Mouse (Mus musculus): ENCODE results near the gene Rtn4.
A peak's percentile ranks its signal among the peaks of the same experiment; 100 is the strongest.
"Not testable (repeated sequence)": the region's sequence is repeated elsewhere in the genome, so short reads cannot be mapped to it uniquely, and the experiment has no call there.

Rtn4 gene

GRCm38 (mm10) chr11:29714114-29714513, 21.4 kb downstream of the Rtn4 start:
- no peak for ATAC-seq (ENCODE audit: low TSS enrichment)

GRCm38 (mm10) chr11:29714789-29715188, 22.0 kb downstream of the Rtn4 start:
- ATAC-seq (ENCODE audit: low TSS enrichment) = peak; percentile 41; the same call in 1 of the 2 replicates

GRCm38 (mm10) chr11:29715499-29715898, 22.8 kb downstream of the Rtn4 start:
- no peak for ATAC-seq (ENCODE audit: low TSS enrichment)

GRCm38 (mm10) chr11:29718541-29718940, 25.8 kb downstream of the Rtn4 start:
- peak; percentile 81 for ATAC-seq (ENCODE audit: low TSS enrichment)

GRCm38 (mm10) chr11:29719597-29719996, 26.9 kb downstream of the Rtn4 start:
- ATAC-seq (ENCODE audit: low TSS enrichment) = no peak

GRCm38 (mm10) chr11:29724213-29724612, 31.5 kb downstream of the Rtn4 start:
- no peak for ATAC-seq (ENCODE audit: low TSS enrichment)

- peak; percentile 71 for ATAC-seq (ENCODE audit: low TSS enrichment)
Measured at GRCm38 (mm10) chr11:29725167-29725566, 32.4 kb downstream of the Rtn4 start.

GRCm38 (mm10) chr11:29725610-29726009, 32.9 kb downstream of the Rtn4 start:
- no peak for ATAC-seq (ENCODE audit: low TSS enrichment)

- ATAC-seq (ENCODE audit: low TSS enrichment) = no peak
Measured at GRCm38 (mm10) chr11:29727901-29728300, 35.2 kb downstream of the Rtn4 start.

- no peak for ATAC-seq (ENCODE audit: low TSS enrichment)
Measured at GRCm38 (mm10) chr11:29739752-29740151, 47.0 kb downstream of the Rtn4 start.

GRCm38 (mm10) chr11:29744760-29745430, 52.1 kb downstream of the Rtn4 start:
- peak; percentile 17; the same call in 1 of the 2 replicates for ATAC-seq (ENCODE audit: low TSS enrichment)

GRCm38 (mm10) chr11:29745513-29745912, 52.8 kb downstream of the Rtn4 start:
- no peak for ATAC-seq (ENCODE audit: low TSS enrichment)

GRCm38 (mm10) chr11:29746203-29746602, 53.5 kb downstream of the Rtn4 start:
- ATAC-seq (ENCODE audit: low TSS enrichment) = no peak

GRCm38 (mm10) chr11:29747365-29747764, 54.6 kb downstream of the Rtn4 start:
- peak; percentile 53 for ATAC-seq (ENCODE audit: low TSS enrichment)

GRCm38 (mm10) chr11:29747881-29748280, 55.1 kb downstream of the Rtn4 start:
- ATAC-seq (ENCODE audit: low TSS enrichment) = no peak

- ATAC-seq (ENCODE audit: low TSS enrichment) = no peak
Measured at GRCm38 (mm10) chr11:29748750-29749467, 56.2 kb downstream of the Rtn4 start.

GRCm38 (mm10) chr11:29749468-29749829, 56.7 kb downstream of the Rtn4 start:
- ATAC-seq (ENCODE audit: low TSS enrichment) = peak; percentile 29

GRCm38 (mm10) chr11:29751013-29751412, 58.3 kb downstream of the Rtn4 start:
- ATAC-seq (ENCODE audit: low TSS enrichment) = no peak

- ATAC-seq (ENCODE audit: low TSS enrichment) = no peak
Measured at GRCm38 (mm10) chr11:29751648-29752611, 59.2 kb downstream of the Rtn4 start.

- ATAC-seq (ENCODE audit: low TSS enrichment) = not testable (repeated sequence)
Measured at GRCm38 (mm10) chr11:29756007-29756406, 63.3 kb downstream of the Rtn4 start.

- ATAC-seq (ENCODE audit: low TSS enrichment) = 0 out of 2 replicates have a peak, but pooled peaks have one; percentile 8
Measured at GRCm38 (mm10) chr11:29758617-29759016, 65.9 kb downstream of the Rtn4 start.

GRCm38 (mm10) chr11:29761387-29761786, 68.6 kb downstream of the Rtn4 start:
- ATAC-seq (ENCODE audit: low TSS enrichment) = no peak

Measured in frontal cortex, adult (tissue).